Mouse (Mus musculus) forebrain, embryonic 10.5 days (tissue): Measurements from ENCODE around the gene Gm45844. TPM values are rescaled to one million over a fixed set of nuclear protein-coding genes. Genes with fewer than 3 reads are reported as not detected.

Experiments
- microRNA-seq: library from miRNA; unstranded; fragments of <30 nt; microRNA quantifications from one replicate; pipeline ENCODE4, GENCODE M21; 2017
- polyA plus RNA-seq: library from polyadenylated mRNA; unstranded; fragments of >200 nt; fragmentation: Nextera tagmentation; extraction: Ambion mirVana; gene quantifications from 2 replicates; pipeline ENCODE4 v1.2.1, GENCODE M21; 2016

Gene Gm45844
- polyA plus RNA-seq, 1 experiment from 2014 or later = 1.1 TPM

Small RNAs within 50 kb of the gene (microRNA-seq; reads per million reads assigned to microRNA genes)
- gene Mir5620 = 1.2 reads per million

Other genes with a start within 250 kb of the Gm45844 start
- gene Zfp954, start 156.8 kb downstream of the Gm45844 start, polyA plus RNA-seq = 13.8 and 14.4 TPM in 2 replicates
- 4.4 and 5.4 TPM in 2 replicates for gene Zfp773, start 141.5 kb downstream of the Gm45844 start, polyA plus RNA-seq
- 2.4 and 2.6 TPM in 2 replicates for gene Zfp418, start 107.0 kb downstream of the Gm45844 start, polyA plus RNA-seq
- gene Zfp772, start 68.3 kb downstream of the Gm45844 start, polyA plus RNA-seq = 9.0 and 9.4 TPM in 2 replicates
- gene Vmn2r29, start 31.0 kb downstream of the Gm45844 start, polyA plus RNA-seq = 0.20 TPM in 1 of 2 replicates, not detected in the other
- gene Clcn4, start 22.6 kb upstream of the Gm45844 start, polyA plus RNA-seq = 36.2 and 36.4 TPM in 2 replicates
- gene Vmn2r30, start 59.3 kb upstream of the Gm45844 start, polyA plus RNA-seq = not detected in 2 replicates
- gene Gm45783, start 96.3 kb upstream of the Gm45844 start, polyA plus RNA-seq = not detected in 2 replicates
- not detected in 2 replicates for gene Vmn2r31, start 121.4 kb upstream of the Gm45844 start, polyA plus RNA-seq
- not detected in 2 replicates for gene Vmn2r32, start 201.7 kb upstream of the Gm45844 start, polyA plus RNA-seq